Mouse (Mus musculus) intestine, embryonic 16.5 days (tissue): ENCODE measurements around the gene Podn. TPM values are rescaled to one million over a fixed set of nuclear protein-coding genes. Genes with fewer than 3 reads are reported as not detected.
A peak's percentile ranks its signal among the peaks of the same experiment; 100 is the strongest.

ENCODE experiments used
- ATAC-seq: fragments of 200-750 bp; cut with Nextera tagmentation; 2 replicates; pipeline ENCODE4 v1.8.0; 2017; ENCODE audit warnings: moderate TSS enrichment, moderate library complexity
- H3K27ac ChIP-seq: fragments of 300-500 bp; sonication (generic); 2 replicates; pipeline ENCODE4 v1.5.1; 2014; ENCODE audit warnings: mild to moderate bottlenecking, low read length
- H3K27me3 ChIP-seq: fragments of 300-500 bp; sonication (generic); replicated peaks from 2 replicates; pipeline ENCODE4 v1.6.1; 2014; ENCODE audit warnings: low read length, control low read depth, mixed read lengths; ENCODE audit not compliant: control insufficient read depth, insufficient read depth
- H3K36me3 ChIP-seq: fragments of 300-500 bp; sonication (generic); 2 replicates; pipeline ENCODE4 v1.6.1; 2014; ENCODE audit warnings: low read length, control low read depth; ENCODE audit not compliant: control insufficient read depth, insufficient read depth
- H3K4me1 ChIP-seq: fragments of 300-500 bp; sonication (generic); 2 replicates; pipeline ENCODE4 v1.6.1; 2014; ENCODE audit warnings: low read length, control low read depth, mixed read lengths; ENCODE audit not compliant: control insufficient read depth, insufficient read depth
- H3K4me2 ChIP-seq: fragments of 300-500 bp; sonication (generic); 2 replicates; pipeline ENCODE4 v1.6.1; 2014; ENCODE audit warnings: low read depth, low read length, control low read depth
- H3K4me3 ChIP-seq: fragments of 300-500 bp; sonication (generic); 2 replicates; pipeline ENCODE4 v1.5.1; 2014; ENCODE audit warnings: mild to moderate bottlenecking, low read length
- H3K9ac ChIP-seq: fragments of 300-500 bp; sonication (generic); 2 replicates; pipeline ENCODE4 v1.6.1; 2014; ENCODE audit warnings: low read depth, low read length
- H3K9me3 ChIP-seq: fragments of 300-500 bp; sonication (generic); 2 replicates; pipeline ENCODE4 v1.6.1; 2016; ENCODE audit warnings: low read length, control low read depth; ENCODE audit not compliant: control insufficient read depth
- WGBS: fragments of 180-500 bp; shearing (Covaris S2); extraction: QIAGEN DNeasy Blood & Tissue Kit; methylation state at CpG from one replicate; pipeline ENCODE4 v1.1.7; 2014; 5-methylcytosine and 5-hydroxymethylcytosine counted together
- polyA plus RNA-seq: library from polyadenylated mRNA; unstranded; fragments of >200 nt; fragmentation: Nextera tagmentation; extraction: Ambion mirVana; gene quantifications from 2 replicates; pipeline ENCODE4 v1.2.1, GENCODE M21; 2015

The Podn gene
- polyA plus RNA-seq, 1 experiment from 2014 or later = 0.72 TPM

GRCm38 (mm10) chr4:108032352-108032849 lies 63.8 kb downstream of the Podn start:
- H3K9me3 ChIP-seq = no peaks in the 10 kb centered on the region
- no peak overlapping the region for H3K27ac ChIP-seq
- H3K4me2 ChIP-seq = peak overlapping the region; percentile 97
- peak overlapping the region; percentile 67; the same call in 1 of the 2 replicates for H3K9ac ChIP-seq
- H3K4me3 ChIP-seq = peak overlapping the region; percentile 60
- H3K36me3 ChIP-seq = no peaks in the 10 kb centered on the region
- no peak for ATAC-seq
- peaks cover 16% of the 10 kb centered on the region for H3K27me3 ChIP-seq
- 47% methylated on average over 11 of the region's 11 CpGs for WGBS
- peaks cover 11% of the 10 kb centered on the region; the same call in 1 of the 2 replicates for H3K4me1 ChIP-seq

GRCm38 (mm10) chr4:108031502-108032351 lies 64.5 kb downstream of the Podn start:
- peak overlapping the region; percentile 60 for H3K4me3 ChIP-seq
- H3K9ac ChIP-seq = peak overlapping the region; percentile 67
- peak overlapping the region; percentile 97 for H3K4me2 ChIP-seq
- H3K9me3 ChIP-seq = no peaks in the 10 kb centered on the region
- peaks cover 16% of the 10 kb centered on the region for H3K27me3 ChIP-seq
- under 1% methylated on average over 65 of the region's 86 CpGs for WGBS
- H3K36me3 ChIP-seq = no peaks in the 10 kb centered on the region
- peaks cover 11% of the 10 kb centered on the region; the same call in 1 of the 2 replicates for H3K4me1 ChIP-seq
- H3K27ac ChIP-seq = no peak overlapping the region
- peak; percentile 19; the same call in 1 of the 2 replicates for ATAC-seq

GRCm38 (mm10) chr4:108030888-108031501 lies 65.2 kb downstream of the Podn start:
- Histone ChIP-seq H3K9ac (peak overlapping the region; percentile 67), H3K4me1 (peaks cover 11% of the 10 kb centered on the region; the same call in 1 of the 2 replicates), H3K36me3 (no peaks in the 10 kb centered on the region), H3K27me3 (peaks cover 16% of the 10 kb centered on the region), H3K4me2 (peak overlapping the region; percentile 97), H3K27ac (no peak overlapping the region), H3K4me3 (peak overlapping the region; percentile 60), H3K9me3 (no peaks in the 10 kb centered on the region)
- 7% methylated on average over 22 of the region's 22 CpGs for WGBS
- ATAC-seq = no peak

- WGBS = 33% methylated on average over 3 of the region's 3 CpGs
Measured at GRCm38 (mm10) chr4:108026193-108026592, 70.1 kb downstream of the Podn start.

GRCm38 (mm10) chr4:108025269-108025668 lies 71.0 kb downstream of the Podn start:
- 6% methylated on average over 10 of the region's 10 CpGs for WGBS
- Histone ChIP-seq H3K9ac (0 out of 2 replicates have a peak overlapping the region, but pooled peaks have one; percentile 16), H3K27me3 (0 out of 2 replicates have a peak, but pooled peaks cover 3% of the 10 kb centered on the region), H3K9me3 (no peaks in the 10 kb centered on the region), H3K27ac (peak overlapping the region; percentile 43; the same call in 1 of the 2 replicates), H3K4me1 (peaks cover 9% of the 10 kb centered on the region; the same call in 1 of the 2 replicates), H3K4me2 (peak overlapping the region; percentile 20), H3K36me3 (no peaks in the 10 kb centered on the region), H3K4me3 (no peak overlapping the region)
- peak; percentile 91 for ATAC-seq

More at GRCm38 (mm10) chr4:108026193-108026592, 70.1 kb downstream of the Podn start:
- Histone ChIP-seq H3K4me3 (no peak overlapping the region), H3K36me3 (no peaks in the 10 kb centered on the region), H3K4me1 (peaks cover 14% of the 10 kb centered on the region), H3K4me2 (no peak overlapping the region), H3K9me3 (no peaks in the 10 kb centered on the region), H3K9ac (no peak overlapping the region), H3K27ac (no peak overlapping the region), H3K27me3 (peaks cover 9% of the 10 kb centered on the region)
- 0 out of 2 replicates have a peak, but pooled peaks have one; percentile 2 for ATAC-seq

- H3K4me3 ChIP-seq = no peak overlapping the region
- no peaks in the 10 kb centered on the region for H3K9me3 ChIP-seq
- no peaks in the 10 kb centered on the region for H3K36me3 ChIP-seq
- peak; percentile 81 for ATAC-seq
- WGBS = 64% methylated on average over 5 of the region's 5 CpGs
- no peaks in the 10 kb centered on the region for H3K27me3 ChIP-seq
- peak overlapping the region; percentile 10; the same call in 1 of the 2 replicates for H3K27ac ChIP-seq
- H3K9ac ChIP-seq = no peak overlapping the region
- H3K4me1 ChIP-seq = peaks cover 9% of the 10 kb centered on the region; the same call in 1 of the 2 replicates
- H3K4me2 ChIP-seq = no peak overlapping the region
Measured at GRCm38 (mm10) chr4:108024641-108025040, 71.6 kb downstream of the Podn start.

- 88% methylated on average over 4 of the region's 4 CpGs for WGBS
- Histone ChIP-seq H3K9me3 (no peaks in the 10 kb centered on the region), H3K4me3 (no peak overlapping the region), H3K27ac (no peak overlapping the region), H3K27me3 (no peaks in the 10 kb centered on the region), H3K9ac (no peak overlapping the region), H3K4me2 (no peak overlapping the region), H3K36me3 (no peaks in the 10 kb centered on the region), H3K4me1 (peaks cover 9% of the 10 kb centered on the region; the same call in 1 of the 2 replicates)
- no peak for ATAC-seq
Measured at GRCm38 (mm10) chr4:108023186-108023585, 73.1 kb downstream of the Podn start.

- no peak overlapping the region for H3K4me2 ChIP-seq
- 84% methylated on average over 6 of the region's 6 CpGs for WGBS
- H3K4me1 ChIP-seq = peaks cover 7% of the 10 kb centered on the region; the same call in 1 of the 2 replicates
- no peak overlapping the region for H3K27ac ChIP-seq
- no peak for ATAC-seq
- H3K36me3 ChIP-seq = no peaks in the 10 kb centered on the region
- H3K4me3 ChIP-seq = no peak overlapping the region
- H3K9me3 ChIP-seq = no peaks in the 10 kb centered on the region
- H3K9ac ChIP-seq = no peak overlapping the region
- no peaks in the 10 kb centered on the region for H3K27me3 ChIP-seq
Measured at GRCm38 (mm10) chr4:108020178-108020577, 76.1 kb downstream of the Podn start.
